Mouse (Mus musculus) lung, postnatal 0 days (tissue): ENCODE data around the gene Vmn1r209. TPM values are rescaled to one million over a fixed set of nuclear protein-coding genes. Genes with fewer than 3 reads are reported as not detected.
"Not testable (repeated sequence)": the region's sequence is repeated elsewhere in the genome, so short reads cannot be mapped to it uniquely, and the experiment has no call there.

Experiments
- ATAC-seq: fragments of 200-750 bp; cut with Nextera tagmentation; 2 replicates; pipeline ENCODE4 v1.8.0; 2017; ENCODE audit warnings: moderate library complexity
- DNase-seq: peaks from one replicate; pipeline ENCODE4 v3.0.0-alpha.2; 2016; ENCODE audit warnings: low spot score
- H3K27ac ChIP-seq: fragments of 300-500 bp; sonication (generic); 2 replicates; pipeline ENCODE4 v1.5.1; 2014; ENCODE audit warnings: antibody characterized with exemption, mild to moderate bottlenecking, low read length, mixed read lengths
- H3K27me3 ChIP-seq: fragments of 300-500 bp; sonication (generic); replicated peaks from 2 replicates; pipeline ENCODE4 v1.6.1; 2014; ENCODE audit warnings: low read length, mixed read lengths; ENCODE audit not compliant: insufficient read depth
- H3K36me3 ChIP-seq: fragments of 300-500 bp; sonication (generic); 2 replicates; pipeline ENCODE4 v1.6.1; 2014; ENCODE audit warnings: low read length, mixed read lengths; ENCODE audit not compliant: insufficient read depth
- H3K4me1 ChIP-seq: fragments of 300-500 bp; sonication (generic); 2 replicates; pipeline ENCODE4 v1.6.1; 2014; ENCODE audit warnings: antibody characterized with exemption, low read depth, low read length, mixed read lengths; ENCODE audit not compliant: insufficient read depth
- H3K4me2 ChIP-seq: fragments of 300-500 bp; sonication (generic); replicated peaks from 2 replicates; pipeline ENCODE4 v1.6.1; 2014; ENCODE audit warnings: low read depth, mild to moderate bottlenecking, low read length, moderate library complexity, mixed read lengths
- H3K4me3 ChIP-seq: fragments of 300-500 bp; sonication (generic); 2 replicates; pipeline ENCODE4 v1.5.1; 2014; ENCODE audit warnings: low read depth, low read length
- H3K9ac ChIP-seq: fragments of 300-500 bp; sonication (generic); replicated peaks from 2 replicates; pipeline ENCODE4 v1.6.1; 2014; ENCODE audit warnings: low read depth, mild to moderate bottlenecking
- H3K9me3 ChIP-seq: fragments of 300-500 bp; sonication (generic); 2 replicates; pipeline ENCODE4 v1.6.1; 2016; ENCODE audit warnings: low read length, mixed read lengths
- CTCF ChIP-seq: IDR thresholded peaks from 2 replicates; pipeline ENCODE4 v1.5.1; 2016; ENCODE audit warnings: antibody characterized with exemption, mild to moderate bottlenecking
- EP300 ChIP-seq: IDR thresholded peaks from 2 replicates; pipeline ENCODE4 v1.6.1; 2016; ENCODE audit warnings: antibody characterized with exemption, mild to moderate bottlenecking, control low read depth
- WGBS: fragments of 180-500 bp; shearing (Covaris S2); extraction: QIAGEN DNeasy Blood & Tissue Kit; methylation state at CpG from one replicate; pipeline ENCODE4 v1.1.7; 2014; 5-methylcytosine and 5-hydroxymethylcytosine counted together
- polyA plus RNA-seq: library from polyadenylated mRNA; unstranded; fragments of >200 nt; fragmentation: Nextera tagmentation; extraction: Ambion mirVana; gene quantifications from 2 replicates; pipeline ENCODE4 v1.2.1, GENCODE M21; 2015

Vmn1r209 gene
- not detected in 2 replicates for polyA plus RNA-seq

DNA sequence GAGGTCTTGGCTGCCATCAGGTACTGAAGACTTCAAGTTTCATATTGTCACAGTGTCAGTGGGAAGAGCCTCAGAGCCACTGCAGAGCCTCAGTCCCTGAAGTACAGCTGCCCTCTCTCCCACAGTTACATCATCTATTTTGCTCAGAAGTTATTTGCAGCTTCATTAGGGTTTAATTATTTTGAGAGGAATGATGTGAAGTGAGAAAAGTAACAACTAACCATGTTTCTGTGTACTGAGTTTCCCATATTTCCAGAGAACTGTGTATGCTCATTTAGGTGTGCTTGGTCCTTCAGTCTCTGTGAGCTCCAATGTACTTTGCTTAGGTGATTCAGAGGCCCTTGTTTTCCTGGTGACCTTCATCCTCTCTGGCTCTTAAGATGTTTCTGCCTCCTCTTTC is at the start of gene Vmn1r209:
TSS of gene Vmn1r209 (minus strand) at position 101 of the 400 bp plus-strand sequence.
- H3K4me2 ChIP-seq, ATAC-seq, H3K9me3 ChIP-seq, H3K27ac ChIP-seq, DNase-seq, H3K36me3 ChIP-seq, H3K27me3 ChIP-seq, H3K4me1 ChIP-seq, H3K4me3 ChIP-seq, H3K9ac ChIP-seq: not testable (repeated sequence)

DNA sequence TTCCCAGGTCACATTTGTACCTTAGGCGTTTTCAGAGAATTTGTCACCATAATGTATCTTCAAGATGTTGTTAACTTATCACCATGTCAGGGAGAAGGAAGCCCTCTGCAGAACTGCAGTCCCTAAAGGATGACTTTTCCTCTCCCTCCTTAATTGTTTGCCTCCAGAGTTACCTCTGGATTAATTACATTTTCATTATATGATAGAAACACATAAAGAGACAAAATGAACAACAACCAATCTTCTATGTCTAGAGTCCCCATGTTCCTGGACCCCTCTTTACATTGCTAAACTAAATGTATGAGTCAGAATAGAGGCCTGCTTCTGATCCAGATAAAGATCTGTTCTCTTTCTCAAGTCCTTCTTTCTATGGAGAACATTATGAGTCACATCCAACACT is 48.0 kb upstream of the Vmn1r209 start, which contains the start of gene Vmn1r211:
TSS of gene Vmn1r211 (minus strand) at position 101 of the 400 bp plus-strand sequence.
- DNase-seq (no peak), ATAC-seq (no peak)
- no peak within 1 kb of the TSS for H3K9ac ChIP-seq
- H3K27me3 ChIP-seq = no peaks in the 10 kb centered on the region
- no peak within 1 kb of the TSS for H3K4me2 ChIP-seq
- no peak for TF ChIP-seq EP300
- no peak for TF ChIP-seq CTCF
- no peaks in the 10 kb centered on the region for H3K4me1 ChIP-seq
- no peaks in the 10 kb centered on the region for H3K9me3 ChIP-seq
- H3K27ac ChIP-seq = no peak within 1 kb of the TSS
- H3K36me3 ChIP-seq = no peaks in the 10 kb centered on the region
- no peak within 1 kb of the TSS for H3K4me3 ChIP-seq
- WGBS = 57% methylated on average over 1 of the region's 1 CpGs

DNA sequence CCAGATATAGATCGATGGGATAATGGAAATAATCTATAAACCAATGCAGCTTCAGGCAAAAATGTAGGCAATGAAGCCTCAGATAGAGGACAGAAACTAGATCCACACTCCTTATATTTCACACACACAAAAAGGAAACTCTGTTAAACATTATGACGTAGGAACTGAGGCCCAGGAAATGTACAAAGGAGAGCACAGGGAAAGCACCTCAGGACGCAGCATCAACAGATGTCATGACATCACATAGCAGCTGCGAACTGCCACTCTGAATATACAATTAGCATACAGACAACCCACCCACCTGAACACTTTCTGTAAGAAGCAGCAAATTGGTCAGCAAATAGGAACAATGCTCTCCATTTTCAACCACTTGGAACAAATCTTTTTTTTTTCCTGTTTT is 45.3 kb upstream of the Vmn1r209 start:
- no peak for TF ChIP-seq CTCF
- no peak for TF ChIP-seq EP300
- H3K27me3 ChIP-seq = no peaks in the 10 kb centered on the region
- 59% methylated on average over 4 of the region's 4 CpGs for WGBS
- no peaks in the 10 kb centered on the region for H3K9me3 ChIP-seq
- no peak for ATAC-seq
- no peak overlapping the region for H3K27ac ChIP-seq
- H3K4me3 ChIP-seq = no peak overlapping the region
- no peak overlapping the region for H3K9ac ChIP-seq
- DNase-seq = no peak
- no peaks in the 10 kb centered on the region for H3K4me1 ChIP-seq
- no peaks in the 10 kb centered on the region for H3K36me3 ChIP-seq
- H3K4me2 ChIP-seq = no peak overlapping the region

DNA sequence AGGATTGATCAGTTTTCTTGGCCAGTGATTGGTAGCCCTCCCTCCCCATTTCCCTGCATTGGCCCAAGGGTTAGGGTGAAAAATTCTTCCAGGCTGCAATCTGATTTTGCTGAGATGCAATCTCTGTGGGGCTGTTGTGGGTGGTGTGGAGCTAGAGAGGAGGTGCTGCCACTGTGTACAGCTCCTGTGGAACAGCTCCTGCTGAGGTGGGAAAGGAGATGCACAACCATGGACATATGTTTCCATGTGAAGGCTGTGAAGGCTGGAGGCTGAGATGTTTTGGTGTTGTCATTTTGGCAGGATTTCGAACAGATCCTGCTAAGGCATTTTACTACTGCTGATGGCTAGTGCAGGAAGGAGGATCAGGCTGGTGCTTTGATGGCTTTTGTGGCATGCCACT is 37.3 kb upstream of the Vmn1r209 start:
- Histone ChIP-seq H3K36me3 (no peaks in the 10 kb centered on the region), H3K27ac (no peak overlapping the region), H3K4me2 (no peak overlapping the region), H3K4me1 (no peaks in the 10 kb centered on the region), H3K27me3 (no peaks in the 10 kb centered on the region), H3K9me3 (no peaks in the 10 kb centered on the region), H3K4me3 (no peak overlapping the region), H3K9ac (no peak overlapping the region)
- TF ChIP-seq CTCF = no peak
- no peak for TF ChIP-seq EP300
- no peak for ATAC-seq
- DNase-seq = no peak
- 76% methylated on average over 1 of the region's 1 CpGs for WGBS

DNA sequence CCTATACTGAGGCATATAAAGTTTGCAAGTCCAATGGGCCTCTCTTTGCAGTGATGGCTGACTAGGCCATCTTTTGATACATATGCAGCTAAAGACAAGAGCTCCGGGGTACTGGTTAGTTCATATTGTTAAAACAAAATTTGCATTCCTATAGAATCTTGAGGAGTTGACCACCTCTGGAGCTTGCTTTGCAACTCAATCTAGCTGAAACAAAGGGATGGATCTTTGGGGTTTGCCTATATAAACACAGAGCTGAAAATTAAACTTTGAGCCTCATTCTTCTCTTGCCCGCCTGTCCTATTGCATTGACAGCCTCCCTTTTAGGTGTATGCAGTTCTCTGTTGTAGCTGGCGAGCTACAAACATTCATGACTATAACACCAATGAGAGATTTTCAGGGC is 34.8 kb upstream of the Vmn1r209 start:
- not testable (repeated sequence) for ATAC-seq, H3K4me2 ChIP-seq, H3K27me3 ChIP-seq, H3K9me3 ChIP-seq, DNase-seq, H3K4me3 ChIP-seq, H3K4me1 ChIP-seq, H3K9ac ChIP-seq, H3K27ac ChIP-seq, H3K36me3 ChIP-seq
- WGBS = 81% methylated on average over 3 of the region's 3 CpGs

DNA sequence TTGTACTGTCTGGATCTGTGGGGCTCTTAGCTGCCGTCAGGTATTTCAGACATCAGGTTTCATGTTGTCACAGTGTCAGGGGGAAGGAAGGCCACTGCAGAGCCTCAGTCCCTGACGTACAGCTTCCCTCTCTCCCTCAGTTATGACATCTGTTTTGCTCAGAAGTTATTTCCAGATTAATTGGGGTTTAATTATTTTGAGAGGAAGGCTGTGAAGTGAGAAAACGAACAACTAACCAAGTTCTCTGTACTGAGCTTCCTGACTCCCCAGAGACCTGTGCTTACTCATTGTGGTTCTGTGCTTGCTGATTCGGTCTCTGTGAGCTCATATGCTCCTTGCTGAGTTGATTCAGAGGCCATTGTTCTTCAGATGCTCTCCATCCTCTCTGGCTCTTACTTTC is 21.8 kb upstream of the Vmn1r209 start, which contains the start of gene Vmn1r210:
TSS of gene Vmn1r210 (minus strand) at position 101 of the 400 bp plus-strand sequence.
- Histone ChIP-seq H3K9ac (no peak within 1 kb of the TSS), H3K4me2 (no peak within 1 kb of the TSS), H3K27me3 (no peaks in the 10 kb centered on the region), H3K36me3 (no peaks in the 10 kb centered on the region), H3K27ac (no peak within 1 kb of the TSS), H3K4me3 (no peak within 1 kb of the TSS), H3K4me1 (no peaks in the 10 kb centered on the region), H3K9me3 (no peaks in the 10 kb centered on the region)
- ATAC-seq = no peak
- no peak for TF ChIP-seq EP300
- TF ChIP-seq CTCF = no peak
- DNase-seq = no peak
- 34% methylated on average over 4 of the region's 4 CpGs for WGBS

DNA sequence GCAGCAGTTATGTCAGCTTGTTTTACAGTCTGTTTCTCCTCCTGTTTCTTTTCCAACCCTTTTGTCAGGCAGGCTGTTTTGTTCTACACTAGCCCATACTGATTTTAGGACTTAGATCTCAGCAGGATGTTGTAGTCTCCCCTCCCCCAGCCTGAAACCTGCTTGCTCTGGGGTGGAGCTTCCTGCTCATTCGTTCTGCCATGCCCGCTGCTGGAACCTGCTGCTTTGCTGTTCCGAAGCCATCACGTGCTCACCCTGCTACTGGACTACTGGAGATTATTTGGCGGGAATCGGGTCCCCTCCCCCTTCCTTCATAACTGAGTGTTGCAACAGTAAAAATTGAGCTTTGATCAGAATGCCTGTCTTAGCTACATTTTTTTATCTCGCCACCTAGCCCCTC is 19.9 kb upstream of the Vmn1r209 start:
- H3K36me3 ChIP-seq, H3K27me3 ChIP-seq, ATAC-seq, H3K9ac ChIP-seq, H3K4me3 ChIP-seq, DNase-seq, H3K9me3 ChIP-seq, H3K27ac ChIP-seq, H3K4me1 ChIP-seq, H3K4me2 ChIP-seq: not testable (repeated sequence)
- 28% methylated on average over 7 of the region's 7 CpGs for WGBS

DNA sequence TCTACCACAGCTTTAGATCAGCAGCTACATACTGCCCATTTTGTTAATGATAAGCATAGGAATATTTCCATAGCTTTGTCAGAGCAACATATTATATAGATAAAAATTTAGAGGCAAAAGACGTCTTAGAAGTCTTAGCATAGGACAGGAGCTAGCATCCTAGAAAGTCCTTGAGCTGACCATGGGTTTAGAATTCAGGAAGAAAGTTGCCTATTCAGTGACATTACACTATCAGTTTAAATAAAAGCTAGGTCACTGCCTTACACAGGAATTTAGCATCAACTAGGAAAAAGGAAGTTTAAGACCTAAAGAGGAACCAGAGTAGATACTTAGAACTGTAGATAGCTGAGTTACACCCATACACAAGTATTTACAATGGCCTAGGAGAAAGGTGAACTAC is 12.1 kb upstream of the Vmn1r209 start:
- not testable (repeated sequence) for H3K4me1 ChIP-seq, ATAC-seq, H3K27me3 ChIP-seq, H3K9me3 ChIP-seq, DNase-seq, H3K4me2 ChIP-seq, H3K4me3 ChIP-seq, H3K36me3 ChIP-seq, H3K27ac ChIP-seq, H3K9ac ChIP-seq
- 83% methylated on average over 1 of the region's 1 CpGs for WGBS

DNA sequence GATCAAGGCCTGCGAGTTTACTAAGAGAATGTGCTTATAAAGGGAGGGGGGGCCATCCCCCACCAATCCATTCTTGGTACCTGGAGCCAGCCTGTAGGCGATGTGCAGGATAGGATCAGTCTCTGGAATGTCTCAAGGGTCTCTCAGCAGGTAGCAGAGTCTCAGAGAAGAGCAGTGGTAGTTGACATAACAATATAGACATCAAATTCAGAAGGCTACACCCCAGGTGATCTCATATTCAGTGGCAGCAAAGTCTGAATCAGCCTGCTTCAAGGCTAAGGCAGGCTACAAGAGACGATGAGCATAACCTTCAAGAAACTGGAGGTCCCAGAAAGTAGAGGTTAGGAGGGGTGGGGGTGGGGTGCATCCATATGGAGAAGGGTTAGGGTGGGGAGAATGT is 21.4 kb downstream of the Vmn1r209 start:
- not testable (repeated sequence) for ATAC-seq, DNase-seq
- 70% methylated on average over 3 of the region's 3 CpGs for WGBS

DNA sequence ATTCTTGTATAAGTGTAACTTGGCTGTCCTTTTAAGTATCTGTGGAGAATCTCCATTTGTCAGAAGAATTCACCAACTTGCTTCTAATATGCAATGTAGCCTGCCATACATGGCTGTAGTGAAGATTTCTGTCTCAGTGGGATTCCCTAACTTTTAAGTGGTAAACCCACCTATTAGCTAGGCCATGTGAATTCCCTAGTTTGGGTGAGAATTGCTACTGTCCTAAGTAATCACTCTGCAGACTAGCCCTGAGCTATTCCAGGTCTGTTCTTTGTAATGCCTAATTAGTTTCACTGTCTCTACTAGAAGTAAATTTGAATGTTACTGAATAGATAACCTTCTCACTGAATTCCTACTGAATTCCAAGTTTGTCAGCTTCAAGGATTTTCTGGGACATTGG is 25.3 kb downstream of the Vmn1r209 start:
- not testable (repeated sequence) for H3K9ac ChIP-seq, H3K4me3 ChIP-seq, DNase-seq, H3K36me3 ChIP-seq, H3K27ac ChIP-seq, H3K9me3 ChIP-seq, H3K4me2 ChIP-seq, ATAC-seq, H3K27me3 ChIP-seq, H3K4me1 ChIP-seq

More for the DNA sequence above, 21.4 kb downstream of the Vmn1r209 start:
- not testable (repeated sequence) for H3K27ac ChIP-seq, H3K9ac ChIP-seq, H3K4me1 ChIP-seq, H3K9me3 ChIP-seq, H3K36me3 ChIP-seq, H3K4me2 ChIP-seq, H3K27me3 ChIP-seq, H3K4me3 ChIP-seq
